Mouse (Mus musculus): ENCODE data around the gene Sdk1. TPM values are rescaled to one million over a fixed set of nuclear protein-coding genes. Genes with fewer than 3 reads are reported as not detected.

Gene Sdk1
- total RNA-seq, 2 experiments from 2014 or later, result not detected

DNA sequence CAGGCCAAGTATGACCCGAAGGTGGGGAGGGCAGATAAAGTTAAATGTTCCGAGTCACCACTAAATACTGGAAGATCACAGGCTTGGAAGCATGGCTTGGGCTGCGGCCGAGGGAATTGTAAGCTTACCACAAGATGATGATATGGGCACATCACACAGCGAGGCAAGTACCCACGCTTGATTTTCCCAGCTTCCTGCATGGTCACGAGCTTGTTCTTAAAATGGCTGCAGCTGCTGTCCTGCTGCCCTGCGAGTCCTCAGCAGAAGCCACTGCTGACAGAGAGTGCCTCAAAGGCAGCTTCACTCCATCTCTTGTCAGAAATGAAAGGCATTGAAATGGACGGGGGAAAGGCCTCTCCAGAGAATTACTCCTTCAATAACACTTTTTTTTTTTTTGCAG is 697.7 kb downstream of the Sdk1 start:
- no peak for ATAC-seq (replicated peaks; ENCODE audit: low FRiP score, low TSS enrichment, poor library complexity, severe bottlenecking)

DNA sequence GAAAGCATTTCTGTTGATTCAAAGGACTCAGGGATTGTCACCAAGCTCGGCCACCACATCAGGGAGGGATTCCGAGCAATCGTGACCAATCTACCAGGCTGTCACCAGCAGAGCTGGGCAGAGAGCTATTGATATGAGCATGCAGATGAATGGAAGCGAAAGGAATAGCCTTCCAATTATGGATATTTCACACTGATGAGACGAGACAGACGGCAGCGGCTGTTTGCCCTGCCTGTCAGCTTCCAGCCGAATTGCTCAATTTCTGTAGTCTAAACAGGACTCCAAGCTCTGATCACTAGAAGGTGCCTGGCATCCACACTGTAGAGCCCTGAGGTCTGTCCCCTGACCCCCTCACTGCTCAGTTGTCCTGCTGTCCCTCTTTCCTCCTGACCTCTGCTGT is 699.3 kb downstream of the Sdk1 start:
- ATAC-seq (replicated peaks; ENCODE audit: low FRiP score, low TSS enrichment, poor library complexity, severe bottlenecking), result no peak

DNA sequence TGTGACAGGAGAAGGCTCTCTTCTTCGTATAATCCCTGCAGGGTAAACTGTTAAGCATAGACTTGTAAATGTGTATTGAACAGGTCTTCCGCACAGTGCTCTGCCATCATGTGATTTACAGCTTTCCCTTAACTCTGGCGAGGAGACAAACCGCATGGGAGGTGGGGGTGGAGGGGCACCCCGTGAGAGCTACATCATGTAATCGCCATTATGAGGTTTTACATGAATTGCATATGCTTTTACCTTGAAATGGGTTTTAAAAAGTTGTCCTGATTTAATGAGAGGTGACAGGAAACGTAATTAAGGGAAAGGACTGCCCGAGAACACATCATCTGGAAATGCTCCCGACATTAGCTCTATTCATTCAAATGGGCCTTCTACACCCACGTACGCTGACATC is 709.5 kb downstream of the Sdk1 start:
- ATAC-seq (replicated peaks; ENCODE audit: low FRiP score, low TSS enrichment, poor library complexity, severe bottlenecking), result no peak

DNA sequence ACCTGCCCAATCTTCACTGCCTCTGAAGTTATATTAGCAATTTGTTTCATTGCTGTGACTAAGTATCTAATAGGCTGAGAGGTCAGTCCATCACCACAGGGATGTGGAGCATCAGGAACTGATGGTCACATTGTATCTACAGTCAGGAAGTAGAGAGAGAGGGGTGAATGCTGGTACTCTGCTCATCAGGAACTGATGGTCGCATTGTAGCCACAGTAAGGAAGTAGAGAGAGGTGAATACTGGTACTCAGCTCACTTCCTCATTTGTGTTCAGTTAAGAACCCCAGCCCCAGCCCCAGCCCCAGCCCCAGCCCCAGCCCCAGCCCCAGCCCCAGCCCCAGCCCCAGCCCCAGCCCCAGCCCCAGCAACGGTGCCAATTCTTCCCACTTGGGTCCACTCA is 711.0 kb downstream of the Sdk1 start:
- no peak for ATAC-seq (replicated peaks; ENCODE audit: low FRiP score, low TSS enrichment, poor library complexity, severe bottlenecking)

DNA sequence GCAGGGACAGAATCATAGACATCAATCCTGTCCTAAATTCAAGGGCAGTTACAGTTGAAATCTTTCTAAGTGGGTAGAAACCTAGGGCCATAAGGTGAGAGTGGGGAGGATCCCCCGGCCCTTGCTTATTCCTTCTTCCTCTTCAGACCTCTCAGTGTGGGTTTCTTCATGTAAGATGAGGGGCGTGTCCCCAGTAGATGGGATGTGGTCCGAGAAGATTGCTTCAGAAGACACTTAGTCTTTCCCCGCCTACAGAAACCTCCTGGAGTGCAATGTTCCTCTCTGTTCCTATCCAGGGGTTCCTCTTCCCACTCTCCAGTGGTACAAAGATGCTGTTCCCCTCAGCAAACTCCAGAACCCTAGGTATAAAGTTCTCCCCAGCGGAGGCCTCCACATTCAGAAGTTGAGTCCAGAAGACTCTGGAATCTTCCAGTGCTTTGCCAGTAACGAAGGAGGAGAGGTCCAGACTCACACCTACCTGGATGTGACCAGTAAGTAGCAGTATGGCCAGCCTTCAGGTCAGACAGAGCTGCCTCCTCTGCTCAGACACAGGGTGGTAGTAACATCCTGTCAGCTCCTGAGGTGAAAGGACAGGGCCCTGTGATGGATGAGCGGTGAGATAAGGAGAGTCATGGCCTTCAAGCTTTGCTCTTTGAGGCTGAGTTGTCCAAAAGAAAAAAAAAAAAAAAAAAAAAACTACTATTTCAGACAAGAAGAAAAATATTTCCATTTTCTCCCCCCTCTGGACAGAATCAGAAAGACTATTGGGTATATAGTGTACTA is 711.6 kb downstream of the Sdk1 start:
- no peak for ATAC-seq (replicated peaks; ENCODE audit: low FRiP score, low TSS enrichment, poor library complexity, severe bottlenecking)

DNA sequence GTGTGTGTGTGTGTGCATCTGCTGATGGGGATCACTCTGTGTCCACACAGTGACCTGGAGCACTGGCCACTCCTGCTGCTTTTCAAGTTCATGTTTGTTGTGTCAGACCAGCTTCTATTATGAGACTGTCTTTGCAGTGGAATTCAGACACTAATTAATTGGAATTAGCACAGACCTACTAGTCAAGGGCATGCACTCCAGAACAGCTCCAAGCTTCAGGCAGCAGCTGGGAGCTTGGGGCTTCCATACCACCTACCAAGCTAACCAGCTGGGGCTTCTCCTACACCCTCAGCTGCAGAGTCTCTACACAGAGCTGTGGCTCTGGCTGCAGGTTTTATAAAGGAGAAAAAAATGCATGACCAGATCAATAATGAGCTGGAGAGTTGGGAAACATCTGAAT is 729.8 kb downstream of the Sdk1 start:
- no peak for ATAC-seq (replicated peaks; ENCODE audit: low FRiP score, low TSS enrichment, poor library complexity, severe bottlenecking)

DNA sequence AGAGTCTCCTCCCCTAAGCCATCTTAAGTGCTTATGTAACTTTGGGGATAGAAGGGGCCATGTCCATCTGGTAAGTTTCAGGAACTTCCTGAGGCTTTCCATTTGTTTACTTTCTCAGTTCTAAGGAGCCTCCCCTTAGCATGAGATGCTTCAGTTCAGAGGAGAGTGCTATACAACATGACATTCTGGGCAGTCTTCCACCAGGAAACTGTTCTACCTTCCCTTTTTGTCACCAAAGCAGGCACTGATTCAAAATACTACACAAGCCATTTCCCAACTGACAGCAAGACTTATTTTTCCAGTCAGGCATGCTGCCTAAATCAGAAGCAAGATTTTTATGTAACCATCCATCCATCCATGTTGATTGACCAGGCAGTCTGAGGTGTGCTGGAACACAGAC is 738.2 kb downstream of the Sdk1 start:
- no peak for ATAC-seq (replicated peaks; ENCODE audit: low FRiP score, low TSS enrichment, poor library complexity, severe bottlenecking)

DNA sequence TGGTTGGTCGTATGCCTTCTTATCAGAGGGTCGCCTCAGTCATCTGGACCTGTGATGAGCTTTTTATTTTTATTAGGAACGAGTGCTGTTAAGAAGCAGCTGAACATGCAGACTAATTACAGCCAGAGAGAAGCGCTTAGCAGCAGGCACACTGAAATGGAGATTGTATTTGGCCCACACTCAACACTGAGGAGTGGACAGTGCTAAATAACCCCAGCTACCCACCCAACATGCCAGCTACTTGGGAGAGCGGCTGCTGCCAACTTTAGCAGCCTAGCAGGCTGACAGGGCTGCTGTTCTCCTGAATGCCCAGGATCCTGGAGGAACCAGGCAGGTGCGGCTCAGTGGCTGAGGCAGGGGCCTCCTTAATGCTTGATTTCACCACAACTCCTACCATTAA is 739.5 kb downstream of the Sdk1 start:
- ATAC-seq (replicated peaks; ENCODE audit: low FRiP score, low TSS enrichment, poor library complexity, severe bottlenecking), result no peak

DNA sequence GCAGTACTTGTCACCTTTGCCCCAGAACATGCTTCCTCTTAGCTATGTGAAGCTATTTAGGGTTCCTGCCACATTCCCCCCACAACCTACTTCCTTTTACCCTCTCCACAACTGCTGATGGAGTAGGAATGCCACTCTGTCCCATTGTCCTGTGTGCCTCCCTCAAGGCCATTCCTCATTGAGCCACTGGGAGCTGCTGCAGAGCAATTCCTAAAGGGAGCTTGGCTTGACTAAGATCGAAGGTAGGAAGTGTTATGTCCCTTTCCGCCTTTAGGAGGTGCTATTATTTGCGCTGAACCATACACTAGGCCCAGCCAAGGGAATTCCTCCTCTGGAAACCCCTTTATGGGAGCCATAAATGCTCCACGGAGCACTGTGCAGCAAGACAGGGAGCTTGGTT is 743.0 kb downstream of the Sdk1 start:
- ATAC-seq (replicated peaks; ENCODE audit: low FRiP score, low TSS enrichment, poor library complexity, severe bottlenecking), result no peak

DNA sequence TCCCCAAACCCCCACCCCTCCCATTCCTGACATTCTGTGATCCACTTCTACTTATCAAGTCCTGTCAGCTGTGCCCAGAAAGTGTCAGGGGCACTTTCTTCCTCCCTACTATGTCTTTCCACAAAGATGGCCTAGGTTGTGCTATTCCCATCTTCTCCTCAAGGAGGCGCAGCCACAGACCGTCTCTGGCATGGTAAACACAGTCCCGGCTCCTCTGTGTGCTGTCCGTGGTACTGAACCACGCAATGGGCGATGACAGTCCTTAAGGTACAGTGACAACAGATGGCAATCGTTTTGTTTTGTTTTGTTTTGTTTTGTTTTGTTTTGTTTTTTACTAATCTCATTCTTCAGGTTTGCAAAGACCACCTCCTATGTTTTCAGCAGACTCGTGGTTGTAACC is 743.7 kb downstream of the Sdk1 start:
- ATAC-seq (replicated peaks; ENCODE audit: low FRiP score, low TSS enrichment, poor library complexity, severe bottlenecking), result peak; percentile 94

DNA sequence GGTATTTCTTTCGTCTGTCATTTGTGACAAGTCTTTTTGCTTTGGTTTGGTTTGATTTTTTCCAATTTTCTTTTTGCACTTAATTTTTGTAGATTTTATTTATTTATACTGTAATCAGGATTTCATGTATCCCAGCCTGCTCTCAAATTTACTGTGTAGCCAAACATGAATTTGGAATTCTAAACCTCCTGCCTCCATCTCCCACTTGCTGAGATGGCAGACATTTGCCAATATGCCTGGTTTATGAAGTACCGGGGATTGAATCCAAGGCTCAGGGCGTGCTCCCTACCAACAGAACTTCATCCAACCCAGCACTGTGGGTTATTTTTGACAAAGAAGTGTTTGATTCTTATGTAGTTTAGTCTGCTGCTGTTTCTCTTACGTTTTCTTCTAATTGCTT is 744.3 kb downstream of the Sdk1 start:
- no peak for ATAC-seq (replicated peaks; ENCODE audit: low FRiP score, low TSS enrichment, poor library complexity, severe bottlenecking)

DNA sequence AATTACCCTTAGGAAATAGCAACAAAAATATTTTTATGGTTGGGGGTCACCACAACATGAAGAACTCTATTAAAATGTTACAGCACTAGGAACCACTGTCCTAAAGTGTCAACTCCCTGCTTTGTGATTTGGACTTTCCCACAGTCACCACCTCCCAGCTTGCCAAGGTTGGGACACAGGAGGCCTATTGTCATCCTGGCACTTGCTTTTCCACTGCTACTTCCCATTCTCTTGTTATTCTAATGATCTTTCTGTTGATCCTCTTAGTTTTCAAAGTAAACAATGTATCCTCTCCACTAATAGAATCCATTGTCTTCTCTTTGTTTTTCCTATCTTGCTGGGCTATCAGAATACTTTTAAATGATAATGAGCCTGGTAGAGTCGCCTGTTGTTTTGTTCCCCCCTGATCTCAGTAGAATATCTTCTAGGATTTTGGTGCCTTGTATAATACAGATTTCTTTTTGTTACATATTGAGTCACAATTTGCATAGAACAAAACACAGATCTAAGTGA is 746.1 kb downstream of the Sdk1 start:
- no peak for ATAC-seq (replicated peaks; ENCODE audit: low FRiP score, low TSS enrichment, poor library complexity, severe bottlenecking)

DNA sequence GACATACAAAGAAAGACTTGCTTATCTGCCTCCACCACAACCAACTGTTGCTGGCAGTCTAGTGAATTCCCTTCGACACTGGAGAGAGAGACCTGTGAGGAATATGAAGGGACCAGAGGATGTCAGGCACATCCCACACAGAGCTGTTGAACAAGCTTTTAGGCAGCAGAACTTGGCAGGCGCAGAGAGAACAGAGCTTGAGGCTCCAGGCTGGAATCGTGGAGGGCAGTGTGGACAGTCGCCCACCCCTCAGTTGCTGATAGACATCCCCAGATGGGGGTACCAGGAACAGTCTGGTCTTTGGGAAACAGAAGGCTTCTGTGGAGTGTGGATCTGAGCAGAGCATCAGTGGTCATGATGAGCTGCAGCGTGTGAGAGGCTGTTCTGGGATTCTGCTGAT is 747.4 kb downstream of the Sdk1 start:
- ATAC-seq (replicated peaks; ENCODE audit: low FRiP score, low TSS enrichment, poor library complexity, severe bottlenecking), result no peak

DNA sequence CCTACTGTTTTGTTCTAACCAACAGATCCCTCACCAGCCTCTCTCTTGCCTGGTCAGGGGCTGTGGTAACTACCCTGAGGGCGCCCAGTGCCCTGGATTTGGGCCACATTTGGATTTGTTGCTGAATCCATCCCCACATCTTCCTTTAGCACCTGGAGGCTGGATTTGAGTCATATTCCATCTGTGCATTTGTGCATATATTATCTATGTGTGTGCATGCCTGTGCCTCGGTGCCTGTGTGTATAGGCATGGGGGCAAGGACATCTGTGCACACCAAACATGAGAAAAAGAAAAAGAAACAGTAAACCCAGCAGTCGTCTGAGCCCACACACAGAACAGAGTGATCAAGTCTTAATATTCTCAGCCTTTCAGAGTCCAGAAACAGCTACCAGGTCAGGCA is 752.9 kb downstream of the Sdk1 start:
- ATAC-seq (replicated peaks; ENCODE audit: low FRiP score, low TSS enrichment, poor library complexity, severe bottlenecking), result no peak

DNA sequence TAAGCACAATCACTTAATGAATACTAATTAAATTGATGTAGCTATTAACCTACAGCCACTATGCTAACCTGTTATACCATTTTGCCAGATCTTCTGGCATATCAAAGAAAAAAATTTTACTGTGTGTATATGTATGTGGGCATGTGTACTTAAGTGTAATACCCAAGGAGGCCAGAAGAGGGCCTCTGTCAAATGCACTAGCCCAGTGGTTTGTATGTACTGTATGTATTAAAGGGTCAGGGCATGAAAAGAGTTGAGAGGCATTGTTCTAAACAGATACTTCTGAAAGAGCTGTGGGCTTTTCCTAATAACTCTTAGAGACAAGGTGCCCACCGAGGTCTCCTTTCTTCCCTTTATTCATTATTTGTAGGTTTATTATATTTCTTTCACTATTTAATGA is 759.0 kb downstream of the Sdk1 start:
- ATAC-seq (replicated peaks; ENCODE audit: low FRiP score, low TSS enrichment, poor library complexity, severe bottlenecking), result no peak

DNA sequence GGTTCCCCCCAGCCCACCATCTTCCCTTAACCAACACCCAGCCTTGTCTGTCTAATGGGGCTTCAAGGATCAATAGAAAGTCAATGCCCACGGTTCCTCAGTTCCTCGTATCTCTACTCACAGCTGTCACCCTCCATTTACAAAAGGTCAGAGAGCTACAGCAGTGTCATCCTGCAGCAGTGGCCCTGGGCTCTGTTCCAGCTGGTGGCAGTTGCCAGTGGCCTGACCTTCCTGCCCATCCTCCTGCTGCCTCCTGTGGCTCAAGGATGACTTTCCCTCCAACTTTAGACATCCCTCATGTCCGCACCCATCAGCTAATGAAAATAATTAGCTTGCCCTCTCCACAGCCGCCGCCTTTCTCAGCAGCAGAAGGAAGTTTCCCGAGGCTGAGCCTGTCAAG is 759.8 kb downstream of the Sdk1 start:
- no peak for ATAC-seq (replicated peaks; ENCODE audit: low FRiP score, low TSS enrichment, poor library complexity, severe bottlenecking)

DNA sequence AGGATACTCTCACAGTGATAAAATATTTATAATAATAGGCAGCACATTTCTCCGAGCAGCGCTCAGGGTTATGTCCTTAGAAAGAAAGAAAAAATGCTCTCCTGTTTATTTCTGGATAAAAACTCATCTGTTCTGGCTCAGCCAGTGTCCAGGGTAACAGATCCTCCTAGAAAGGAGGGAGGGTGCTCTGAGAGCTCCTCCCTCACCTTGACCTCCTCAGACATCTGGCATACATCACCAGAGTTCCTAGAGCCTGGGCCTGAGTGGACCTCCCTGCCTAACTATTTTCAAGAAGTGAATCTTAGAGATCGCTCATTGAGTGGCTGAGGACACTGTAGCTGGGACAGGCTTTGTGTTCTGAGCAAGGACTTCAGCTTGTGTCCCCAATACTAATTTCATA is 760.7 kb downstream of the Sdk1 start:
- no peak for ATAC-seq (replicated peaks; ENCODE audit: low FRiP score, low TSS enrichment, poor library complexity, severe bottlenecking)

DNA sequence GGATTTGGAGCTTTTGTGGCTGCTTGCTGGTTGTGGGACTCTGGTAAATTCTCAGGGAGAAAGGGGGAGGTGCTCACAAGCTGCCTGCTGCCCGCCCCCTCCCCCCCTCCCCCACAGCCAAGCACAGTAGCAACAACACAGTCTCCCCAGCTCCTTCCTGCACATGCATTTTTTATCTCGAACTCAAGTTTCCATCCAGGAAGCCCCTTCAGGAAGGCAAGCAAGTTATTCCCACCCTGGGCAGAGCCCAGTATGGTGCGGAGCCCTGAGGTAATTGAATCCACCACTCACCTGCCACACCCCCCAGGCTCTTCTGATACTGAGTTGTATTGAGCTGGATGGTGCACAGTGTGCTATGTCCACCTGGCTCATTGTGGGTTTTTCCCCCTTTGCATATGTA is 768.9 kb downstream of the Sdk1 start:
- no peak for ATAC-seq (replicated peaks; ENCODE audit: low FRiP score, low TSS enrichment, poor library complexity, severe bottlenecking)

DNA sequence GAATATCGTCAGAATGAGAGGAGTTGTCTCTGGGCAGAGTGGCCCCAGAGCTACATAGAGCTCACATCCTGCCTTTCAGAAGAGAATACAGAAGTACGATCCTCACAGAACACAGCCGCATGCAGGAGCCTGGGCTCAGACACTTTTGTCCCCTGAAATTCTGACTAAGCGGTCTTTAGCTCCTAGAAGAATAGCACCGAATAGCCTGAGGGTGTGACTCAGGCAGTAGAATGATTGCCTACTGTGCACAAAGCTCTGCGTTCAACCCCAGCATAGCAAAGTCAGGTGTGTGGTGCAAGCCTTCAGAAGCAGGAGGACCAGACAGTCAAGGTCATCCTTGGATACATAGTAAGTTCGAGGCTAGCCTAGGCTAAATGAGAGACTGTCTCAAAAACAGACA is 775.7 kb downstream of the Sdk1 start:
- ATAC-seq (replicated peaks; ENCODE audit: low FRiP score, low TSS enrichment, poor library complexity, severe bottlenecking), result no peak

DNA sequence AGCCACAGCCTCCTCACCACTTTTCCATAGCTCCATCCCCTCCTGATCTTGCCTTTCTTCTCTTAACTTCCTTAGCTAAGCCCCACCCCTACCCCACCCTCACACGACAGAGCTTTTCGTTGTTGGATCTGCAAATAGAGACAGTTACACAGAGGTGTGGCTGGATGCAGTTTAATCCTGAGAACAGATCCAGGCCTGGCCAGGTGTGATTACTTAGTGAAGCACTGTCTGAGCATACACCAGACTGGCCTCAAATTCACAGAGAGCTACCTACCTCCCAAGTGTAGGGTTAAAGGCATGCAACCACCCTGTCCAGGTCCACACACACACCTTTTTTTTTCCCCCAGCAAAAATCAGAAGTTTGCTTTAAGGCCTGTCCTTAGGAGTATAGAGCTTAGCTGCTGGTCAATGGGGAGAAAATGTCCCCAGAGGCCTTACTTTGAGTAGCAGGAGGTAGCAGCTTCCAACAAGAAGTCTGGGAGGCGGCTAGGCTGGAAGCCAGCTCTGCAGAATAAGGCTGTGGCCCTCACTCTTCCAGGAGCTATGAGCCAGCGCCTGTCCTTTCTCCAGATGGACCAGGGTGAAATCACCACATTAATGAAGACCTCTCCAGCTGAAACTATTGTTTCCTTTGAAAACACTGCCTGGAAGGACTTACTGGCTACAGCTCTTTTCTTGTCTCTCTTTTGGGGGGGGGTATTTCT is 781.7 kb downstream of the Sdk1 start:
- no peak for ATAC-seq (replicated peaks; ENCODE audit: low FRiP score, low TSS enrichment, poor library complexity, severe bottlenecking)

DNA sequence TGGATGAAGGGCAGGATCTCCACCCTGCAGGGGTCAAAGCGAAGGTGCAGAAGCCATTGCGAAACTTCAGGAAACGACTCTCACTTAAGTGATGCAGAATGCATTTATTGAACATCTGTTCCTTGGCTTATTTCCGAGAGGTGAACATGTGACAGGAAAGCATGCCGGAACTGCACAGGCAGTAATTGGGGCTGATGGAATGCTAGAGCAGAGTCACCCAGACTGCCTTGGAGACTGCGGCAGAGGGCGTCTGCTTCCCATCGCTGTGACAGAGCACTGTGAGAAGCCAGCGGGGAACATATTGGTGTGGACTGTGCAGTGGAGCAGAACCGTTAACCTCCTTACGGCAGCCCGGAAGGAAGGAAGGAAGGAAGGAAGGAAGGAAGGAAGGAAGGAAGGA is 783.2 kb downstream of the Sdk1 start:
- ATAC-seq (replicated peaks; ENCODE audit: low FRiP score, low TSS enrichment, poor library complexity, severe bottlenecking), result no peak
